Mouse (Mus musculus) kidney, postnatal 14 days (tissue): ENCODE results near the gene Irf6.

Source experiments
- DNase-seq: peaks from one replicate; pipeline ENCODE4 v3.0.0; 2022; ENCODE audit warnings: mixed read lengths

The Irf6 gene

GRCm38 (mm10) chr1:193200640-193201382 lies 47.9 kb downstream of the Irf6 start:
- no peak for DNase-seq

DNA sequence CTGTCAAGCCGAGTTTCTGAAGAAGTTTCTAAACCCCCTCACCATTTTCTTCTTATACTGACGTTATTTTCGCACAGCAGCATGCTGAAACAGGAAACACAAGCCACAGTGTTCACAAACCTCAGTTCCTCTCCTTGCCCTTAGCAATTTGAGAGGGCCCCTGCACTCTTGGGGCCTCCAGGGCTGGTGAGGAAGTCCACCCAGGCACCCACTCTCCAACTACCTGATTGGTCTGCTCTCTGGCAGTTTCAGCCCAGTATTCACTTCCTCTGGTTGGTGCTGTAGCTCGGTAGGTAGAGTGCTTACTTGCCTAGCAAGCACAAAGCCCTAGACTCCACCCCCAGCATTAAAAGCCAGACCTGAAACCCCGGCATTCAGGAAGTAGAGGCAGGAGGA lies 48.5 kb downstream of the Irf6 start, which contains the start of gene Traf3ip3:
Gene Traf3ip3, minus strand, starts transcription at position 321 of the 396 bp plus-strand sequence.
- no peak for DNase-seq

DNA sequence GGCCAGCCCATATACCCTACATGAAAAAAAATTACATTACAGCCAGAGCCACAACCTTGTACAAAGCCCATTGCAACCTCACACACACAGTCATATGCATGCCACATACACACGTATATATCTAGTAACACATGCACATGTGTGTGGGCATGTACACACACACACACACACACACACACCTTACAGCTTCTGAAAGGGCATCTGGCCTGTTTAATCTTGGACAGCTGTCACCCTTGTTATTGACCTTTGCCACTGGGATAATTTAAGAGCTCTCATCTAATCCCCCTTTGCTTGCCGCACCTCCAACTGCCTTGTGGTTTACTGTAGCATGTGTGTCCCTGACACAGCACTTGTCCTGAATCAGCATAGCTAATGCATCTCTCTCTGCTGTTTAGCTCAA lies 50.9 kb downstream of the Irf6 start:
- DNase-seq = no peak

- no peak for DNase-seq
Measured at GRCm38 (mm10) chr1:193205431-193205830, 52.5 kb downstream of the Irf6 start.

- no peak for DNase-seq
Measured at GRCm38 (mm10) chr1:193207503-193207902, 54.6 kb downstream of the Irf6 start, which contains the start of gene Lamb3. TSS of gene Lamb3 (plus strand) at chr1:193207699.

DNA sequence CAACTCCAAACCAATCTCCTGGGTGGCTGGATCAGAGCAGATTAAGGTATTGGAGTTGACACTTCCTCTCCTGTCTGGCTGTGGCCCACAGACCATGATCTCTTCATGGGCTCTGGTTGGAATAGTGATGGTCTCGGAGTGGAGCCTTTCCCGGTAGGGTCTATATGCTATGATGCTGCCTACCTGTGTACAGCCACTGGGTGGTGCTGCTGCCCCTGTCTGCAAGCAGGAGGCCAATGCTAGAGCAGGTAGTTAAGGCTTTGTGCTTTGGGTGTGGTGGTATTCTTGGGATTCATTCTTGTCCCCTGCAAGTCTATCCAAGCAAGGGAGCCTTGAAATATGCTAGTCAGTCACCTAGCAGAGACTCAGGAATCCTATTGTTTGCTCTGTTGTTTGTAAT lies 55.3 kb downstream of the Irf6 start:
- DNase-seq = peak; percentile 79

DNA sequence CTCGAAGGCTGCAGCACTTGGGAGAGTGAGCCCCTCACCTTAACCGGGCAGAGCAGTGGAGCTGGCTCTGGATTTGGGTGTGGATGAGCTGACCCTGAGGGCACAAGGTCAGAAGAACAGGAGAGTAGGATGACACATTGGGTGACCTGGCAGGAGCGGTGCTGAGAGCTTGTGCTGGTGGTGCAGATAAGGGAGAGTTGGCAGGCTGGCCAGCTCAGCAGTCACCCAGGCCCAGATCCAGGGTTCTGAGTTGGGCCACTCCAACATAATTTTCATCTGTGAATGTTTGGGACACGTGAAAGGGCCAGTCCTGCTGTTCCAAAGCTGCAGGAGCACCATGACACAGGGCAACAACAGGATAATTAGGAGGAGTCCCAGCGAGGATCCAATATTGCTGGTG lies 58.5 kb downstream of the Irf6 start:
- no peak for DNase-seq

GRCm38 (mm10) chr1:193214053-193214452 lies 61.1 kb downstream of the Irf6 start:
- no peak for DNase-seq

DNA sequence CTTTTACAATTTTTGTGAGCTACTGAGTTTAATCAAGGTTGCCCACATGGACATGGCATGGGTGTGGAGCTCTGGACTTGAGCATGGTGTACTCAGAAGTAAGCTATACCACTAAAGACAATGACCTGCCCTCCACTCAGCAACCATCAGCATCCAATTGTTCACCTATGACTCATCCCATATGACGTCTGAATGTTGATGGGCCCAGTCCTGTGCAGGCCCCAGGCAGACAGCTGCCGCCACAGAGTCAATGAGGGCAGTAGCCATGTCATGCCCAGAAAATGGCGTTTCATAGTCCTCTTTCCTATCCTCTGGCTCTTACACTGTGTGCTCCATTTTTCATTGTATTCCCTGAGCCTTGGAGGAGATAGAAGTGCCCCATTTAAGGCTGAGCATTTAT lies 63.1 kb downstream of the Irf6 start:
- no peak for DNase-seq

DNA sequence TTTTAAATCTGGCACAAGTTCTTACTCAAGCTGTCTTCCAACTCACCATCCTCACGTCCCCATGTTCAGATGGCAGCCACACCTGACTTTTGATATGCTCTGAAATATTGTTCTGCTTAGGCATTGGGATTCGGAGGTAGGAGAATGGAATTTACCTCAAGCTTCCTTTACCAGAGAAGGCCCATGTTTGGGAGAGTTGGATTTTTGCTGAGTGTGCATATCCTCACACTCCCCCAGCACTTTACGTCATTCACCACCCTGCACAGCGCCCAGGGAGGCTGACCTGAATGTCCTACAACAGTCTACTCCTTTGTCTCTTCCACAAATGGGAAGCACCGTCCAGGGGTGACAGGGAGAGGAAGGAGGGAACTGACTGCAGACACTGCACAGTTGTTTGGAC lies 67.5 kb downstream of the Irf6 start:
- DNase-seq = no peak
